In the genomic region with DNA sequence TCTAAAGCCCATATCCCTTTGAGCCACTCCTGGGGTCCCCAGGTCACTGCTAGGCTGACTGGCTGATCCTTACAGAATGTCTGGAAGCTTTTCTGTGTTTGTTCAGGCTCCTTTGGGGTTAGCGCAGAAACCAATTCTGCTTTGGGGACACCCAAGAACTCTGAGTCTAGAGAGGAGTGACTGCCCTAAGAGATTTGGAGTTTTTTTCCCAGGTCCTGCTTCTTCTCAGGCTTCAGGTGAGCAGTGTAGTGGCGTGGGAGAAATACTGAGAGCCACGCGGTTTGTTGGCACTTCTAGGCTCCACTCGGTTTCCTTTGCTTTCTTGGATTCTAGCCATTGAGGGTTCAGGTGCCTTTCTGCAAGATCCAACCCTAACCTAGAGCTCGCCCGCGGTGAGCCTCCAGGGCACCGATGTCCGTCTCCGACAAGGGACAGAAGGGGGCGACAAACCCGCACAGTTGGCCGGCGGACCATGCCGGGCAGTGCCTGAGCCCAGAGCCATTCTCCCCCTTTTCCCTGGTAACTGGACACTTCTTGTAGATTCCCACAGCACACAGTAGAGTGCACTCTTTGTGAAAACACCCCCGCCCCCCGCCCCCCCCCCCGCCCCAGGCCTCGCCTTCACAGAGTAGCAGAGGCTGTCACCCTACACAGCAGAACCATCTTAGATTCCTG, we compare ENCODE assay signal across 8 mouse cellular contexts.
DNase-seq lines count a peak whose midpoint lies in the region; ATAC-seq and TF ChIP-seq lines count a peak whose summit lies in the region.

No protein-coding gene starts in this region.

- peak; percentile 93 for TF ChIP-seq CTCF in intestine, postnatal 0 days (IDR thresholded peaks at IDR 0.05; ENCODE audit: low read depth)

- no peak overlapping the region for H3K4me3 ChIP-seq in embryonic facial prominence, embryonic 11.5 days (ENCODE audit: low read depth, low read length)
- no peak overlapping the region for H3K4me3 ChIP-seq in intestine, postnatal 0 days (ENCODE audit: low read depth, low read length)
- no peak overlapping the region for H3K4me3 ChIP-seq in limb, embryonic 10.5 days
- no peak overlapping the region for H3K4me3 ChIP-seq in midbrain, embryonic 12.5 days

- no peaks in the 10 kb centered on the region for H3K36me3 ChIP-seq in embryonic facial prominence, embryonic 11.5 days (replicated peaks; ENCODE audit: control insufficient read depth, insufficient read depth, low read depth, low read length)
- no peaks in the 10 kb centered on the region for H3K36me3 ChIP-seq in intestine, postnatal 0 days (ENCODE audit: control insufficient read depth, insufficient read depth)
- H3K36me3 ChIP-seq in limb, embryonic 10.5 days, result no peaks in the 10 kb centered on the region
- H3K36me3 ChIP-seq in midbrain, embryonic 12.5 days, result no peaks in the 10 kb centered on the region

- ATAC-seq in embryonic facial prominence, embryonic 11.5 days (replicated peaks; ENCODE audit: insufficient number of reproducible peaks, low FRiP score, low TSS enrichment, low read depth), result peak; percentile 96
- peak; percentile 93 for ATAC-seq in granulocyte monocyte progenitor cell, adult 5-6 weeks (replicated peaks; ENCODE audit: poor library complexity, severe bottlenecking)
- peak; percentile 70 for ATAC-seq in intestine, postnatal 0 days
- peak; percentile 92 for ATAC-seq in midbrain, embryonic 12.5 days (ENCODE audit: low FRiP score, low read depth)
- no peak for ATAC-seq in activated CD4-positive, CD25-positive, alpha-beta regulatory T cell, adult 4 months

- peaks cover 2% of the 10 kb centered on the region; the same call in 1 of the 2 replicates for H3K4me1 ChIP-seq in embryonic facial prominence, embryonic 11.5 days (ENCODE audit: control insufficient read depth, insufficient read depth, low read length)
- no peaks in the 10 kb centered on the region; the same call in 1 of the 2 replicates for H3K4me1 ChIP-seq in intestine, postnatal 0 days (replicated peaks; ENCODE audit: control insufficient read depth, insufficient read depth, low read length)
- H3K4me1 ChIP-seq in limb, embryonic 10.5 days, result peaks cover 17% of the 10 kb centered on the region
- no peaks in the 10 kb centered on the region; the same call in 1 of the 2 replicates for H3K4me1 ChIP-seq in midbrain, embryonic 12.5 days

- H3K9me3 ChIP-seq in embryonic facial prominence, embryonic 11.5 days (replicated peaks; ENCODE audit: control insufficient read depth, low read length), result no peaks in the 10 kb centered on the region
- H3K9me3 ChIP-seq in intestine, postnatal 0 days (ENCODE audit: control insufficient read depth), result no peaks in the 10 kb centered on the region
- no peaks in the 10 kb centered on the region for H3K9me3 ChIP-seq in limb, embryonic 10.5 days (replicated peaks)
- H3K9me3 ChIP-seq in midbrain, embryonic 12.5 days, result no peaks in the 10 kb centered on the region

- no peak overlapping the region for H3K27ac ChIP-seq in embryonic facial prominence, embryonic 11.5 days (replicated peaks; ENCODE audit: low read depth, low read length)
- H3K27ac ChIP-seq in intestine, postnatal 0 days (ENCODE audit: low read depth, low read length), result no peak overlapping the region
- H3K27ac ChIP-seq in limb, embryonic 10.5 days, result peak overlapping the region; percentile 53; the same call in 1 of the 2 replicates
- H3K27ac ChIP-seq in midbrain, embryonic 12.5 days (replicated peaks), result no peak overlapping the region

- no peak overlapping the region; the same call in 1 of the 2 replicates for H3K9ac ChIP-seq in embryonic facial prominence, embryonic 11.5 days (replicated peaks; ENCODE audit: low read length)
- H3K9ac ChIP-seq in intestine, postnatal 0 days (ENCODE audit: low read depth, low read length), result no peak overlapping the region
- no peak overlapping the region for H3K9ac ChIP-seq in midbrain, embryonic 12.5 days (replicated peaks)

- H3K27me3 ChIP-seq in embryonic facial prominence, embryonic 11.5 days (ENCODE audit: control insufficient read depth, insufficient read depth, low read length), result no peaks in the 10 kb centered on the region
- no peaks in the 10 kb centered on the region for H3K27me3 ChIP-seq in intestine, postnatal 0 days (replicated peaks; ENCODE audit: control insufficient read depth, insufficient read depth, low read length)
- no peaks in the 10 kb centered on the region for H3K27me3 ChIP-seq in limb, embryonic 10.5 days (ENCODE audit: low read depth, poor library complexity, severe bottlenecking)
- H3K27me3 ChIP-seq in midbrain, embryonic 12.5 days, result no peaks in the 10 kb centered on the region

- peak; percentile 93 for DNase-seq in adrenal gland, postnatal 14 days
- DNase-seq in embryonic facial prominence, embryonic 11.5 days (ENCODE audit: low spot score), result peak; percentile 91
- DNase-seq in limb, embryonic 10.5 days (ENCODE audit: low spot score), result peak; percentile 93
- DNase-seq in skeletal muscle tissue, adult 2 months (ENCODE audit: low read depth, low spot score), result peak; percentile 38

- WGBS in embryonic facial prominence, embryonic 11.5 days, result 5% methylated on average over 20 of the region's 20 CpGs
- WGBS in intestine, postnatal 0 days, result 5% methylated on average over 20 of the region's 20 CpGs
- 6% methylated on average over 20 of the region's 20 CpGs for WGBS in limb, embryonic 10.5 days
- 6% methylated on average over 18 of the region's 20 CpGs for WGBS in midbrain, embryonic 12.5 days

- no peak overlapping the region for H3K4me2 ChIP-seq in embryonic facial prominence, embryonic 11.5 days (ENCODE audit: low read depth, low read length)
- H3K4me2 ChIP-seq in intestine, postnatal 0 days (replicated peaks; ENCODE audit: low read depth), result no peak overlapping the region
- H3K4me2 ChIP-seq in midbrain, embryonic 12.5 days (replicated peaks), result peak overlapping the region; percentile 11; the same call in 1 of the 2 replicates

Comparison
In these comparisons a context has a peak if more than half of its experiments do, and no peak if none do; other contexts are left out.
1. DNase-seq: peak in every context shown above with its lines; median percentile 93 in adrenal gland, postnatal 14 days; 93 in limb, embryonic 10.5 days; 91 in embryonic facial prominence, embryonic 11.5 days; 38 in skeletal muscle tissue, adult 2 months.